Mouse (Mus musculus): Measurements from ENCODE around the gene 1700001K19Rik. TPM values are rescaled to one million over a fixed set of nuclear protein-coding genes. Genes with fewer than 3 reads are reported as not detected.
A peak's percentile ranks its signal among the peaks of the same experiment; 100 is the strongest.
"Not testable (repeated sequence)": the region's sequence is repeated elsewhere in the genome, so short reads cannot be mapped to it uniquely, and the experiment has no call there.

Gene 1700001K19Rik
- polyA plus RNA-seq, 1 experiment from 2014 or later = not detected

- H3K27me3 ChIP-seq (replicated peaks); ATAC-seq; H3K27ac ChIP-seq; H3K9me3 ChIP-seq (replicated peaks): not testable (repeated sequence)
- Histone ChIP-seq H3K4me3 (peak overlapping the region; percentile 28; the same call in 1 of the 2 replicates), H3K4me2 (peak overlapping the region; percentile 82), H3K36me3 (peaks cover 65% of the 10 kb centered on the region), H3K9ac (0 out of 2 replicates have a peak overlapping the region, but pooled peaks have one; percentile 10), H3K4me1 (peaks cover 35% of the 10 kb centered on the region)
- 73% methylated on average over 5 of the region's 5 CpGs for WGBS (ENCODE audit: insufficient replicate concordance)
These were observed 11.0 kb upstream of the 1700001K19Rik start for GRCm38 (mm10) chr12:110693378-110693777.

DNA sequence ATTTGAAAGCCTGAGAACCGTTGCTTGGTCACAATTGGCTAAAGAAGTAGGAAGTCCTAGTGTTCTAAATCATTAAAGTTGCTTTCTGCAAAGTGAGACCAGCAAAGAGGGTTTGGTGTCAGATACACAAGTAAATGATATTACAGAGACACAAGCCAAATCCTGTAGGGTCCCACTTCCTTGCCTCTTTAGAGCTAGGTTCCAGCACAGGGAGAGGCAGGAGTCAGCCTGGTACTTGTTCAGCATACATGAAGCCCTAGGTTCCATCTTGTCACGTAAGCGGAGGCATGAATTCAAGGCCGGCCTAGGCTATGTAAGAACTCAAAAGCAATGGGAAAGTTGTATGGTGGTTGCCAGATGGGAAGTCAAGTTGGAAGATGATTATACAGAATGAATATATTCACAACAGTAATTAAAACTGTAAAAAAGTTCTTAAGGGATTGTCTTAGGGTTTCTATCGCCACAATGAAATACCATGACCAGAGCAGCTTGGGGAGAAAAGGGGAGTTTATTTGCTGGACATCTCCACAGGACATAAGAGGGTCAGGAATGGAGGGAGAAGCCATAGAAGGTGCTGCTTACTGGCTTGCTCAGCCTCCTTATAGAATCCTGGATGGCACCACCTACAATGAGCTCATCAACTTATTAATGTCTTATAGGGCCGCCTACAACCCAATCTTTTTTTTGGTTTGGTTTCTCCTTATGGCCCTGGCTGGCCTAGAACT lies 7.7 kb upstream of the 1700001K19Rik start:
- H3K4me1 ChIP-seq = peaks cover 20% of the 10 kb centered on the region
- no peaks in the 10 kb centered on the region for H3K27me3 ChIP-seq (replicated peaks)
- ATAC-seq = peak; percentile 53; the same call in 1 of the 2 replicates
- peaks cover 91% of the 10 kb centered on the region for H3K36me3 ChIP-seq
- no peak overlapping the region for H3K9ac ChIP-seq
- 0 out of 2 replicates have a peak overlapping the region, but pooled peaks have one; percentile 28 for H3K27ac ChIP-seq
- no peaks in the 10 kb centered on the region for H3K9me3 ChIP-seq (replicated peaks)
- no peak overlapping the region for H3K4me2 ChIP-seq
- WGBS (ENCODE audit: insufficient replicate concordance) = 71% methylated on average over 6 of the region's 6 CpGs
- no peak overlapping the region for H3K4me3 ChIP-seq

DNA sequence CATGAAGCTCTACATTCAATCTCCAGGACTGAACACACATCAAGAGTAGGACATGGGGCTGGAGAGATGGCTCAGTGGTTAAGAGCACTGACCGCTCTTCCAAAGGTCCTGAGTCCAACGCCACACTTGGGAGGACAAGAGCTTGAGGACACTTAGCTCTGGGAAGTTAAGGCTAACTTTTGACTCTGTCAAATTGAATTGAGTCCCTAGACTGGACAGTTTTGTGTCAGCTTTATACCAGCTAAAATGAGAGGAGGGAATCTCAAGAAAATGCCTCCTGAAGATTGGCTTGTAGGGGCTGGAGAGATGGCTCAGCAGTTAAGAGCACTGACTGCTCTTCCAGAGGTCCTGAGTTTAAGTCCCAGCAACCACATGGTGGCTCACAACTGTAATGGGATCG lies 6.5 kb upstream of the 1700001K19Rik start:
- Histone ChIP-seq H3K4me1 (peaks cover 23% of the 10 kb centered on the region), H3K36me3 (peaks cover 80% of the 10 kb centered on the region)
- H3K27me3 ChIP-seq (replicated peaks); H3K4me3 ChIP-seq; H3K9ac ChIP-seq; ATAC-seq; H3K27ac ChIP-seq; H3K9me3 ChIP-seq (replicated peaks); H3K4me2 ChIP-seq: not testable (repeated sequence)
- WGBS (ENCODE audit: insufficient replicate concordance) = 77% methylated on average over 3 of the region's 3 CpGs

DNA sequence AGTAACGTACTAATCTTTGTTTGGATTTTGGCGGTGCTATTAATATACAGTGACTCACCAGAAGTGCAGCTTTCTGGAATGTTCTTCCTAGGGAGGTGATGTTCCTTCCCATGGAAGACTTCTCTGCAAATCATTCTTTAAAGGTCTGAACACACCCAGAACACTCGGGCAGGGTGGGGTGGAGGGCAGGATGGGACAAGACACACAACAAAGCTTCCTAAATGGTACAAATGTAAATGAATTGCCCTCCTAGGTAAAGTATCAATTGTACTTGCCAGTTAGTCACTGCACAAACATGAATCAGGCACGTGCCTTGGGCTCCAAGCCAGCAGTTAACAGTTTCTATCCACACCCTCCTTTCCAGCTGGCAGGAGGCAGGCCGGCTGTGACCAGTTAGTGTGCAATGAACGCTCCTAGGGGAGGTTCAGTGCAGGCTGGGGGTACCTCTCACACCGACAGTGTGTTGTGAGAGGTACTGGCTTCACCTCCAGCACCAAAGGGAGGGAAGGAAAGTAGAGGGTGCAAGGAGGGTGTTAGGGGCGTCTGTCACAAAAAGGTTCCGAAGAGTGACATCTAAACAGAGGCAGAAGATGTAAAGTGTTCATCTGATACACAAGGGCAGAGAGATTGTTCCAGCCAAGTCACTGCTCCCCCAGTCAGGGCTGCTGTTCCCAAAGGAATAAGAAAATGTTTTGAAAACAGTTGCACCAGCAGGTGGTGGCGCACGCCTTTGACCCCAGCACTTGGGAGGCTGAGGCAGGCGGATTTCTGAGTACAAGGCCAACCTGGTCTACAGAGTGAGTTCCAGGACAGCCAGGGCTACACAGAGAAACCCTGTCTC lies 5.7 kb upstream of the 1700001K19Rik start:
- WGBS (ENCODE audit: insufficient replicate concordance) = 73% methylated on average over 12 of the region's 12 CpGs
- no peaks in the 10 kb centered on the region for H3K27me3 ChIP-seq (replicated peaks)
- peaks cover 72% of the 10 kb centered on the region for H3K36me3 ChIP-seq
- H3K9me3 ChIP-seq (replicated peaks) = no peaks in the 10 kb centered on the region
- H3K4me2 ChIP-seq = no peak overlapping the region
- H3K4me3 ChIP-seq = no peak overlapping the region
- no peak for ATAC-seq
- H3K27ac ChIP-seq = no peak overlapping the region
- H3K9ac ChIP-seq = no peak overlapping the region
- H3K4me1 ChIP-seq = peaks cover 16% of the 10 kb centered on the region

DNA sequence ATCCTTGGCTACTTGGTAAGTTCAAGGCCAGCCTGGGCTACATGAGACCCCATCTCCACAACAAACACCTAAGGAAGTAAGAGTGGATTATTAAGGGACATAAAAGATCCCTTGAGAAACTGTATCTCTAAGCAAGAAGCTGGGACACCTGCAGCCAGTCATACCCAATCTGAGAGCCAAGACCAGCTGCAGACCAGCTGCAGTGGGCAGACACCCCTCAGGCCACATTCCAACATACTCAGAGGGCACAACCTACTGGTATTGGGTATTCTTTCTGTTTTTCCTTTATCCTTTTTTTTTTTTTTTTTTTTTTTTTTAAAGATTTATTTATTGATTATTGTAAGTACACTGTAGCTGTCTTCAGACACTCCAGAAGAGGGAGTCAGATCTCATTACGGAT lies 1.2 kb upstream of the 1700001K19Rik start:
- H3K36me3 ChIP-seq = peaks cover 32% of the 10 kb centered on the region
- no peak for ATAC-seq
- H3K27ac ChIP-seq = no peak overlapping the region
- no peak overlapping the region for H3K4me3 ChIP-seq
- H3K4me1 ChIP-seq = peaks cover 19% of the 10 kb centered on the region
- no peak overlapping the region for H3K4me2 ChIP-seq
- WGBS (ENCODE audit: insufficient replicate concordance) = no CpG with 5 or more reads among the region's 1 CpGs
- no peaks in the 10 kb centered on the region for H3K9me3 ChIP-seq (replicated peaks)
- H3K27me3 ChIP-seq (replicated peaks) = no peaks in the 10 kb centered on the region
- H3K9ac ChIP-seq = no peak overlapping the region

GRCm38 (mm10) chr12:110681878-110682277 lies 541 bp downstream of the 1700001K19Rik start:
- no peak for ATAC-seq
- Histone ChIP-seq H3K27ac (no peak overlapping the region), H3K27me3 (replicated peaks) (no peaks in the 10 kb centered on the region), H3K4me2 (no peak overlapping the region), H3K4me1 (peaks cover 19% of the 10 kb centered on the region), H3K9me3 (replicated peaks) (no peaks in the 10 kb centered on the region), H3K36me3 (peaks cover 15% of the 10 kb centered on the region), H3K4me3 (no peak overlapping the region), H3K9ac (no peak overlapping the region)
- WGBS (ENCODE audit: insufficient replicate concordance) = 46% methylated on average over 3 of the region's 3 CpGs

GRCm38 (mm10) chr12:110681191-110681590 lies 1.2 kb downstream of the 1700001K19Rik start:
- Histone ChIP-seq H3K4me2 (no peak overlapping the region), H3K4me1 (peaks cover 19% of the 10 kb centered on the region), H3K27ac (no peak overlapping the region), H3K9me3 (replicated peaks) (no peaks in the 10 kb centered on the region), H3K36me3 (peaks cover 8% of the 10 kb centered on the region; the same call in 1 of the 2 replicates), H3K9ac (no peak overlapping the region), H3K27me3 (replicated peaks) (no peaks in the 10 kb centered on the region), H3K4me3 (no peak overlapping the region)
- 45% methylated on average over 7 of the region's 7 CpGs for WGBS (ENCODE audit: insufficient replicate concordance)
- no peak for ATAC-seq

DNA sequence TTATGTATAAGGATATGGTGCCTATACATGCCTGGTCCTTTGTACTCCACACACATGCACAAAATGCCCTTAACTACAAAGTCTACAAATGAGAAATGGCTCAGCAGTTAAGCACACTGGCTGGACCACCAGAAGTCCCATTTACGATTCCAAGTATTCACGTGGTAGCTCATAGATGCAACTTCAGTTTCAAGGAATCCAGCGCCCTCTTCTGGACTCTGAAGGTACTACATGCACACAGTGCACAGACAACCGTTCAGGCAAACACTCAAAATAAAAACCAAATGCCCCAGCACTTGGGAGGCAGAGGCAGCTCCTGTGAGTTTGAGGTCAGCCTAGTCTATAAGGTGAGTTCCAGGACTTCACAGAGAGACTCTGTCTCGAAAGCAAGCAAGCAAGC lies 8.2 kb downstream of the 1700001K19Rik start:
- ATAC-seq = no peak
- no peak overlapping the region for H3K4me2 ChIP-seq
- H3K9ac ChIP-seq = no peak overlapping the region
- peaks cover 11% of the 10 kb centered on the region for H3K36me3 ChIP-seq
- H3K9me3 ChIP-seq (replicated peaks) = no peaks in the 10 kb centered on the region
- H3K27me3 ChIP-seq (replicated peaks) = no peaks in the 10 kb centered on the region
- no peak overlapping the region for H3K4me3 ChIP-seq
- 41% methylated on average over 5 of the region's 5 CpGs for WGBS (ENCODE audit: insufficient replicate concordance)
- H3K27ac ChIP-seq = no peak overlapping the region
- H3K4me1 ChIP-seq = no peaks in the 10 kb centered on the region

GRCm38 (mm10) chr12:110667466-110668077 lies 14.8 kb downstream of the 1700001K19Rik start:
- H3K9me3 ChIP-seq (replicated peaks) = no peaks in the 10 kb centered on the region
- no peak for ATAC-seq
- H3K27me3 ChIP-seq (replicated peaks) = no peaks in the 10 kb centered on the region
- no peak overlapping the region for H3K4me2 ChIP-seq
- H3K9ac ChIP-seq = no peak overlapping the region
- H3K4me1 ChIP-seq = no peaks in the 10 kb centered on the region
- 79% methylated on average over 13 of the region's 13 CpGs for WGBS (ENCODE audit: insufficient replicate concordance)
- no peak overlapping the region for H3K27ac ChIP-seq
- no peak overlapping the region for H3K4me3 ChIP-seq
- H3K36me3 ChIP-seq = peaks cover 77% of the 10 kb centered on the region

DNA sequence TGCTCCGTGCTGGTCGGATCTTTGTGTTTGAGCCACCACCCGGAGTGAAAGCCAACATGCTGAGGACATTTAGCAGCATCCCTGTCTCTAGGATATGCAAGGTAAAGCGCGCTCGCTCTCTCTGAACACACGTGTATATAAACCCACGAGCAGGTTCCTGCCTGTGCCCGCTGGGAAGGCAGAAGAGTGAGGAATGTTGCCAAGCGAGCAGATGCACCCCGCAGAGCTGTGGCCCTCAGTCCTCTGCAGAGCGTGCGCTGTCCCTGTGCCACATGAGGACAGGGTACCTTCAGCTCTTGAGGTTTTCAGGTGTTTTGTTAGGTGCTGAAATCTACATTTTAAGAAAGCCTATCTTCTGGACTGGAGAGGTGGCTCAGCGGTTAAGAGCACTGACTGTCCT lies 20.7 kb downstream of the 1700001K19Rik start:
- no peaks in the 10 kb centered on the region for H3K9me3 ChIP-seq (replicated peaks)
- no peak for ATAC-seq
- no peak overlapping the region for H3K27ac ChIP-seq
- H3K4me2 ChIP-seq = no peak overlapping the region
- WGBS (ENCODE audit: insufficient replicate concordance) = 91% methylated on average over 14 of the region's 14 CpGs
- H3K9ac ChIP-seq = no peak overlapping the region
- no peaks in the 10 kb centered on the region for H3K4me1 ChIP-seq
- peaks cover 100% of the 10 kb centered on the region for H3K36me3 ChIP-seq
- no peak overlapping the region for H3K4me3 ChIP-seq
- no peaks in the 10 kb centered on the region for H3K27me3 ChIP-seq (replicated peaks)

- Histone ChIP-seq H3K36me3 (peaks cover 95% of the 10 kb centered on the region), H3K4me3 (no peak overlapping the region), H3K9ac (no peak overlapping the region), H3K4me2 (no peak overlapping the region), H3K27ac (no peak overlapping the region), H3K27me3 (replicated peaks) (no peaks in the 10 kb centered on the region), H3K9me3 (replicated peaks) (no peaks in the 10 kb centered on the region), H3K4me1 (no peaks in the 10 kb centered on the region)
- 94% methylated on average over 17 of the region's 17 CpGs for WGBS (ENCODE audit: insufficient replicate concordance)
- ATAC-seq = no peak
These were observed 31.0 kb downstream of the 1700001K19Rik start for GRCm38 (mm10) chr12:110651464-110651863.

DNA sequence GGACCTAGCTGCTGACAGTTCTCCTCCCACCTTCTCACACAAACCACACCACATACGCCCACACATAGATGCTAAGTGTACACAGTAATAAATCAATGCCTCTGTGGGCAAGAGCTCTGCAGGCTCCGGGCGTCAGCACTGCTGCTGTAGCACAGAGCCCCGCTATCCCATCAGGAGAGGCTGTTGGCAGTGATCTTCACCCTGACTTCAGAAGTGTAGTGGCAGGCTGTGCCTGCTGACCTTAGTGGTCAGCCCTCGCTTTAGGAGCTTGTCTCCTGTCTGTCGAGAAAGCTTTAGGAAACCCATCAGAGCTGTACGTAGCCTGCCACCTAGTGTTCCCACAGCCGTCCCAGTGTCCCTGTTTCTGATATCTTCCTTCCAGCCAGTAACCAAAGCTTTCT lies 32.2 kb downstream of the 1700001K19Rik start:
- Histone ChIP-seq H3K27me3 (replicated peaks) (no peaks in the 10 kb centered on the region), H3K36me3 (peaks cover 95% of the 10 kb centered on the region), H3K9me3 (replicated peaks) (no peaks in the 10 kb centered on the region), H3K4me1 (no peaks in the 10 kb centered on the region), H3K4me3 (no peak overlapping the region), H3K27ac (no peak overlapping the region), H3K4me2 (no peak overlapping the region), H3K9ac (no peak overlapping the region)
- whole genome bisulfite sequencing (ENCODE audit: insufficient replicate concordance) = 79% methylated on average over 8 of the region's 8 CpGs
- no peak for ATAC-seq

Measured in liver, embryonic 12.5 days (tissue).